Mouse (Mus musculus): ENCODE measurements around the gene Socs7.

GRCm38 (mm10) chr11:97424092-97424692 lies 61.8 kb downstream of the Socs7 start:
- TF ChIP-seq POLR2A (IDR thresholded peaks at IDR 0.05; ENCODE audit: control insufficient read depth, extremely low read depth, insufficient read depth, low read length, poor library complexity) (no peak), CTCF (IDR thresholded peaks at IDR 0.05; ENCODE audit: borderline replicate concordance, control insufficient read depth, extremely low read depth, insufficient read depth, low read length, poor library complexity) (no peak)
